Mouse (Mus musculus) stomach, embryonic 16.5 days (tissue): ENCODE data around the gene Gltpd2. TPM values are rescaled to one million over a fixed set of nuclear protein-coding genes. Genes with fewer than 3 reads are reported as not detected.

Source experiments
- ATAC-seq: fragments of 200-750 bp; cut with Nextera tagmentation; 2 replicates; pipeline ENCODE4 v1.8.0; 2017; ENCODE audit warnings: moderate number of reproducible peaks, moderate TSS enrichment; ENCODE audit not compliant: insufficient read depth, low FRiP score
- H3K27ac ChIP-seq: fragments of 300-500 bp; sonication (generic); 2 replicates; pipeline ENCODE4 v1.5.1; 2014; ENCODE audit warnings: low read length
- H3K27me3 ChIP-seq: fragments of 300-500 bp; sonication (generic); 2 replicates; pipeline ENCODE4 v1.6.1; 2014; ENCODE audit warnings: low read length, control low read depth, mixed read lengths; ENCODE audit not compliant: control insufficient read depth, insufficient read depth
- H3K36me3 ChIP-seq: fragments of 300-500 bp; sonication (generic); 2 replicates; pipeline ENCODE4 v1.6.1; 2014; ENCODE audit warnings: low read length; ENCODE audit not compliant: control insufficient read depth, insufficient read depth
- H3K4me1 ChIP-seq: fragments of 300-500 bp; sonication (generic); 2 replicates; pipeline ENCODE4 v1.6.1; 2014; ENCODE audit warnings: low read length, control low read depth, mixed read lengths; ENCODE audit not compliant: control insufficient read depth, insufficient read depth
- H3K4me2 ChIP-seq: fragments of 300-500 bp; sonication (generic); 2 replicates; pipeline ENCODE4 v1.6.1; 2014; ENCODE audit warnings: low read depth, low read length, mixed read lengths
- H3K4me3 ChIP-seq: fragments of 300-500 bp; sonication (generic); replicated peaks from 2 replicates; pipeline ENCODE4 v1.5.1; 2014; ENCODE audit warnings: mild to moderate bottlenecking, low read length
- H3K9ac ChIP-seq: fragments of 300-500 bp; sonication (generic); 2 replicates; pipeline ENCODE4 v1.6.1; 2014; ENCODE audit warnings: low read length
- H3K9me3 ChIP-seq: fragments of 300-500 bp; sonication (generic); replicated peaks from 2 replicates; pipeline ENCODE4 v1.6.1; 2016; ENCODE audit warnings: low read length, control low read depth; ENCODE audit not compliant: control insufficient read depth
- WGBS: fragments of 180-500 bp; shearing (Covaris S2); extraction: QIAGEN DNeasy Blood & Tissue Kit; methylation state at CpG from one replicate; pipeline ENCODE4 v1.1.7; 2014; 5-methylcytosine and 5-hydroxymethylcytosine counted together
- polyA plus RNA-seq: library from polyadenylated mRNA; unstranded; fragments of >200 nt; fragmentation: Nextera tagmentation; extraction: Ambion mirVana; gene quantifications from 2 replicates; pipeline ENCODE4 v1.2.1, GENCODE M21; 2015

The Gltpd2 gene
- polyA plus RNA-seq, 1 experiment from 2014 or later: 2.0 TPM

DNA sequence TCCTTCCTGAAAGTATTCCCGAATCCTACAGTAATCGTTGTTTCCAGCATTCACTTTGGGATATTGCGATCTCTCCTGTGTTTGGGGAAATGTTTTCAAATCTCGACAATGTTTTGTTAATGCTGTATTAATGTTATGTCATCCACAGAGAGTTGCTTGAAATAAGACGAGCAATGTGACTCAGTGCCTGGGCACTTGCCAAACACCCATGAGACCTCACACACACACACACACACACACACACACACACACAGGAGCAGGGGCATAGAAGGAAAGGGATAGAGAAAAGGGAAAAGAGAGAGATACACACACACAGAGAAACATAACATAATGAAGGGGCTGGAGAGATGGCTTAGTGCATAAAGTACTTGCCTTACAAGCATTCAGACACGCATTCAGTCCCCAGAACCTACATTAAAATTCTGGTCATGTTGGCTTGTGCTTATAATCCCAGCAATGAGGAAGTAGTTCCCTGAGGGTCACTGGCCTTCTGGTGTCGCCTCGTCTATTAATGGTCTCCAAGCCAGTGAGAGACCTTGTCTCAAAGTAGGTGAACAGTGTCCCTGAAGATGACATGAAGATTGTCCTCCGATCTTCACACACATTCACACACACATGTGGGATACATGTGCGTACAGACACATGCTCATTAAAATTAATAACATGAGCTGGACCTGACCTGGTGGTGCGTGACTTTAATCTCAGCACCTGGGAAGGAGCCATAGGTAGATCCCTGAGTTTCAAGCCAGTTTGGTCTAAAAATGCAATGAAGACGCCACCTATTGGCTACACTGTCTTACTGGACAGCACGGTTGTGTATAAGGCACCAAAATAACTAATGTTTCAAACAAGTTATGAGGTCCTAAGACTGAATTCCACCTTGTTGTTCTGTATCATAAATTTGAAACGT, 19.2 kb upstream of the Gltpd2 start:
- no peaks in the 10 kb centered on the region for H3K4me1 ChIP-seq
- H3K4me2 ChIP-seq: no peak overlapping the region
- WGBS: 63% methylated on average over 14 of the region's 14 CpGs
- H3K4me3 ChIP-seq: no peak overlapping the region
- peak; percentile 44; the same call in 1 of the 2 replicates for ATAC-seq
- no peak overlapping the region for H3K9ac ChIP-seq
- H3K36me3 ChIP-seq: no peaks in the 10 kb centered on the region
- peak overlapping the region; percentile 38; the same call in 1 of the 2 replicates for H3K27ac ChIP-seq
- no peaks in the 10 kb centered on the region for H3K27me3 ChIP-seq
- H3K9me3 ChIP-seq: no peaks in the 10 kb centered on the region

DNA sequence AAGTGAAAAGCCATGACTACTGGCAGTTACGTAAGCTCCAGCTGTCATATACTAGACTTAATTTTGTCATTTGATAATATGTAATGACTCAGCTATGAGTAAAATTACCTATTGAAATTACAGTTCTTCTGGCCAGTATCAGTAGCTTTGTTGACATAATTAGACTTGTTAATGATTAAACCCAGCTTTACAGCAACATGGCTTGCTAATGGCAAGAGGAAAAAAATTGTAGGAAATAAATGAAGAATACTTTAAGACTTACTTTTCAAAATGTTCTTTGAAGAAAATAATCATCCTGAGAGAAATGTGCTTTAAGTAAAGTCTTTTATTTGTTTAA, 18.6 kb upstream of the Gltpd2 start:
- Histone ChIP-seq H3K27me3 (no peaks in the 10 kb centered on the region), H3K4me1 (no peaks in the 10 kb centered on the region), H3K27ac (no peak overlapping the region), H3K4me2 (no peak overlapping the region), H3K36me3 (no peaks in the 10 kb centered on the region), H3K9me3 (no peaks in the 10 kb centered on the region), H3K4me3 (no peak overlapping the region), H3K9ac (no peak overlapping the region)
- peak; percentile 53; the same call in 1 of the 2 replicates for ATAC-seq
- 57% methylated on average over 1 of the region's 1 CpGs for WGBS

DNA sequence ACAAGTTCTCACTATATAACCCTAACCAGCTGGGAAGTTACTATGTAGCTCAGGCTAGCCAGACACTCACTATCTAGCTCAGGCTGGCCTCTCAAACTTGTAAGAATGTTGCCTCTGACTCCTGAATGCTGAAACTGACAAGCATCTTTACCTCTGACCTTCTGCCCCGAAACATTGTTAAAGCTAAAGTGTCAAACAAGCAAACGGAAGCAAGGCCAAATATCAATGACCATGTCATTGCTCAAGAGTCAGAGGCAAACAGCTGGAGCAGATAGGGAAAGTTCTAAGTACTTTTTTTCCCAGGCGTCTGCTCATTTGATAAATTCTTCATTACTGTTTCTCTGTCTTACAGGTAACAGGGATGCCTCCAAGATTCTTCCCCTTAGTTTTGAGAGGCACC, 17.0 kb upstream of the Gltpd2 start:
- Histone ChIP-seq H3K4me1 (no peaks in the 10 kb centered on the region), H3K27ac (no peak overlapping the region), H3K9ac (no peak overlapping the region), H3K27me3 (no peaks in the 10 kb centered on the region), H3K4me2 (no peak overlapping the region), H3K9me3 (no peaks in the 10 kb centered on the region), H3K36me3 (no peaks in the 10 kb centered on the region), H3K4me3 (no peak overlapping the region)
- ATAC-seq: no peak
- WGBS: 41% methylated on average over 3 of the region's 3 CpGs

DNA sequence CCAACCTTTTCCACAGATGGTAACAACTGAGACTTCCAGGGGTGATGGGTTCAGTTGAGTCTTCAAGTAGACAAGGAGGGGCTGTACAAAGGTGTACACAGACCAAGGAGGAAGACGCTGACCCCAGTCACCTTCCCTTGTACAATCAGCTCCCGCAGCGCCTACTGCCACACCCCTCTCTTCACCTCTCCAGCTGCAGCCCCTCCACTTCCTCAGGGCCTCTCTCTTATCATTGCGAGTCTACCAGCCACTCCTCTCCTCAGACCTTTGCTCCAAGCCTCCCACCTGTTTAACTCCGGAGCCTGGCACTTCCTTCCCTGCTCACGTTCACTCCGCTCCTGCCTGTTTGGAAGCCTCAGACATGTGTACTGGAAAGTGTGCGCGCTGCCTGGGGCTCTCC, 14.0 kb upstream of the Gltpd2 start, which contains the start of gene Tm4sf5:
Gene Tm4sf5 (plus strand): TSS at position 275 of the 400 bp plus-strand sequence.
- Histone ChIP-seq H3K4me1 (peaks cover 3% of the 10 kb centered on the region; the same call in 1 of the 2 replicates), H3K4me2 (peak within 1 kb of the TSS; percentile 38), H3K27me3 (no peaks in the 10 kb centered on the region), H3K4me3 (peak within 1 kb of the TSS; percentile 30), H3K9me3 (no peaks in the 10 kb centered on the region), H3K9ac (peak within 1 kb of the TSS; percentile 35), H3K27ac (peak within 1 kb of the TSS; percentile 80), H3K36me3 (no peaks in the 10 kb centered on the region)
- WGBS: 56% methylated on average over 9 of the region's 9 CpGs
- ATAC-seq: peak; percentile 73

DNA sequence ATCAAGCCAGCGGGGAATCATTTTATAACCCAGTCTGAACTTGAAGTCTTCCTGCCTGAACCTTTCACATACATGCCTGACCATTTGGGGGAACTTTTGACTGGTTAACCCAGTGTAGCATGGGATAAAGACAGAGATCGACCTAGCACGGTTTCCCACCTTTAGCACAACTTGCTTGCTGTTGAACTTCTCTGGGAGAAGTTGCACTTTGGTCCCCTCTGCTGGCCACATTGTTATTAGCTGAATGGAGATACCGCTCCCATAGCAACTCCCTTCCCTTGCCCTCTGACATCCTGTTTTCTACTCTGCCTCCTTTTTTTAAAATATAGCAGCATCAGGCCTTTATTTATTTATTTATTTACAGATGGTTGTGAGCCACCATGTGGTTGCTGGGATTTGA, 12.6 kb upstream of the Gltpd2 start:
- H3K9me3 ChIP-seq: no peaks in the 10 kb centered on the region
- no peaks in the 10 kb centered on the region for H3K27me3 ChIP-seq
- peaks cover 4% of the 10 kb centered on the region; the same call in 1 of the 2 replicates for H3K4me1 ChIP-seq
- H3K4me3 ChIP-seq: no peak overlapping the region
- no peak for ATAC-seq
- peak overlapping the region; percentile 26; the same call in 1 of the 2 replicates for H3K4me2 ChIP-seq
- WGBS: 22% methylated on average over 4 of the region's 4 CpGs
- H3K9ac ChIP-seq: no peak overlapping the region
- no peak overlapping the region for H3K27ac ChIP-seq
- no peaks in the 10 kb centered on the region for H3K36me3 ChIP-seq

DNA sequence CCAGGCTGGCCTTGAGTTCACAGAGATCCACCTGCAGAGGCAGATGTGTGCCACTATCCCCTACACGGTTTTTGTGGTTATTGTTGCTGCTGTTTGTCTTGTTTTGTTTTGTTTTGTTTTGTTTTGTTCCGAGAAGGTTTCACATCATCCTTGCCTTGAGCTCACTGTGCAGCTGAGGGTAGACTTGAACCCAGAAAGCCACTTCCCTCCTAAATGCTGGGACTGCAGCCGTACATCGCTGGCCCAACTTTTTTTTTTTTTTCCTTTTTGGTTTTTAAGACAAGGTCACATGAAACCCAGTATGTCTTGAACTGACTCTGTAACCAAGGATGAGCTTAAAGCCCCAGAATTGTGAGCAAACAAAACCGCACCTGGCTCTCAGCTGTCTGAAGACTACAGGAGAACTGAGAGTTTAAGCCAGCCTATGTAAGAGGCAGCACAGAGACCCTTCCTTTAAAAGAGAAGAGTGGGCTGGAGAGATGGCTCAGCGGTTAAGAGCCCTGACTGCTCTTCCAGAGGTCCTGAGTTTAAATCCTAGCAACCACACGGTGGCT, 12.0 kb upstream of the Gltpd2 start:
- WGBS: 73% methylated on average over 7 of the region's 7 CpGs
- Histone ChIP-seq H3K27me3 (no peaks in the 10 kb centered on the region), H3K4me2 (no peak overlapping the region), H3K4me3 (no peak overlapping the region), H3K36me3 (no peaks in the 10 kb centered on the region), H3K9me3 (no peaks in the 10 kb centered on the region), H3K4me1 (peaks cover 4% of the 10 kb centered on the region; the same call in 1 of the 2 replicates), H3K27ac (no peak overlapping the region), H3K9ac (no peak overlapping the region)
- no peak for ATAC-seq

DNA sequence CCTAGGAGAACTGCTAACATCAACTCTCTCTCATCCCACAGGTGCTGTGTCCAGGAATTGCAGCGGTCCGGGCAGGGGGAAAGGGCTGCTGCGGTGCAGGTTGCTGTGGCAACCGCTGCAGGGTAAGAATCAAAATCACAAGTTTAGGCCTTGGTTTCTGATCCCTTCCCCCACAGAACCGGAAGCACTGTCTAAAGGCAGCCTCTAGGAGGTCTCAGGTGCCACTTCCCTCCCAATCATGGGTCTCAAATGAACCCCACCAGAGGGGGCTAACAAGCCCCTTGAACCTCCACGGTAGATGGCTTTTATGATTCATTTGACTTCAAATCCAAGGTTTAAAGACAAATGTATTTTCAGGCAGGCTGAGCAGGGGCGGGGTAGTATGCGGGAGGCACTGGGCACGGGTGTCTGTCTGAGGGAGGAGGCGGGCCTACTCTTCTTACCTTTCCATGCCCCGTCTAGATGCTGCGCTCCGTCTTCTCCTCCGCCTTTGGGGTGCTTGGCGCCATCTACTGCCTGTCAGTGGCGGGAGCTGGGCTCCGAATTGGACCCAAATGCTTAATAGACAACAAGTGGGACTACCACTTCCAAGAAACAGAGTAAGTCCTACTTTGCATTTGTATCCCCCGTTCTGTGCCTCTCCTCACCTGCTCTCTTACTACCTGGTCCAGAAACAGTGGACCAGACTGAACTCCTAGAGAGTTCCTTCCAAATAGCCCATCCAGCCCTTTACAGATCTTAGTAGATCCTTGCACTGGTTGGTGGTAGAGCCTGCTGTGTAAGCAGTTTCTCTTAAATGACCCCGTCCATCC, 9.0 kb upstream of the Gltpd2 start:
- Histone ChIP-seq H3K27me3 (no peaks in the 10 kb centered on the region), H3K9ac (no peak overlapping the region; the same call in 1 of the 2 replicates), H3K4me2 (peak overlapping the region; percentile 35), H3K27ac (no peak overlapping the region), H3K4me3 (no peak overlapping the region), H3K4me1 (peaks cover 4% of the 10 kb centered on the region; the same call in 1 of the 2 replicates), H3K9me3 (no peaks in the 10 kb centered on the region), H3K36me3 (no peaks in the 10 kb centered on the region)
- 9% methylated on average over 19 of the region's 19 CpGs for WGBS
- no peak for ATAC-seq

DNA sequence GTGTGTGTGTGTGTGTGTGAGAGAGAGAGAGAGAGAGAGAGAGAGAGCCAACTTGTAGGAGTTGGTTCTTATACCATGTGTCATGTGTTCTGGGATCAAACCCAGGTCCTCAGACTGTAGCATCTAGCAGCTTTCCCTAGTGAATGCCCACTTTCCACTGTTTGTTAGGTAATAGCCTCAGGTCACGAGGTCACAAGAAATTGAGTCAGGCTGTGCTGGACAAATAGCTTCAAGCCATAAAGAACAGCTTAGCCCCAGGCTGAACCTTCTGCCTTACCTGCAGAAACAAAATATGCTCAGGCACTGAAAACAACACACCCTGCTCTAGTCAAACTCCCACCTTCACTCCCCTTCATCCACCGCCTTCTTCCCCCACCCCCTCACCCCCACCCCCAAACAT, 7.8 kb upstream of the Gltpd2 start:
- H3K9ac ChIP-seq: no peak overlapping the region
- ATAC-seq: no peak
- WGBS: 61% methylated on average over 2 of the region's 2 CpGs

More for the DNA sequence above, 7.8 kb upstream of the Gltpd2 start:
- Histone ChIP-seq H3K4me2 (no peak overlapping the region), H3K36me3 (no peaks in the 10 kb centered on the region), H3K27me3 (no peaks in the 10 kb centered on the region), H3K27ac (no peak overlapping the region), H3K4me1 (peaks cover 4% of the 10 kb centered on the region; the same call in 1 of the 2 replicates), H3K9me3 (no peaks in the 10 kb centered on the region), H3K4me3 (no peak overlapping the region)
